Mouse (Mus musculus) right cerebral cortex, adult 2 months (tissue): ENCODE results near the gene Eea1.
A peak's percentile ranks its signal among the peaks of the same experiment; 100 is the strongest.
"Not testable (repeated sequence)": the region's sequence is repeated elsewhere in the genome, so short reads cannot be mapped to it uniquely, and the experiment has no call there.

ENCODE experiments used
- DNase-seq, 2 experiments: peaks; one replicate each; pipeline ENCODE4 v3.0.0; 2021 to 2022; ENCODE audit warnings: low spot score in 2 of 2

The Eea1 gene

GRCm38 (mm10) chr10:95940046-95940900 lies at the start of gene Eea1:
Gene Eea1, plus strand, starts transcription at chr10:95940650.
- peak; percentile 85 to 88 for DNase-seq

- DNase-seq = no peak
These were observed 49.1 kb upstream of the Eea1 start for GRCm38 (mm10) chr10:95891214-95891960.

- DNase-seq = no peak
These were observed 48.3 kb upstream of the Eea1 start for GRCm38 (mm10) chr10:95892132-95892531.

- DNase-seq = no peak
These were observed 47.0 kb upstream of the Eea1 start for GRCm38 (mm10) chr10:95893291-95893932.

- DNase-seq = no peak
These were observed 46.2 kb upstream of the Eea1 start for GRCm38 (mm10) chr10:95894036-95894855.

- DNase-seq = peak; percentile 73 to 76
These were observed 45.5 kb upstream of the Eea1 start for GRCm38 (mm10) chr10:95894856-95895386.

GRCm38 (mm10) chr10:95898471-95899154 lies 41.8 kb upstream of the Eea1 start:
- DNase-seq = peak; percentile 29 to 41

GRCm38 (mm10) chr10:95904668-95905067 lies 35.8 kb upstream of the Eea1 start:
- no peak for DNase-seq

- peak in 1 of 2 experiments; percentile 47 for DNase-seq
These were observed 31.1 kb upstream of the Eea1 start for GRCm38 (mm10) chr10:95909246-95909909.

GRCm38 (mm10) chr10:95911016-95911415 lies 29.4 kb upstream of the Eea1 start:
- peak in 1 of 2 experiments; percentile 47 for DNase-seq

GRCm38 (mm10) chr10:95914434-95915174 lies 25.8 kb upstream of the Eea1 start:
- no peak for DNase-seq

GRCm38 (mm10) chr10:95918716-95919115 lies 21.7 kb upstream of the Eea1 start:
- no peak for DNase-seq

GRCm38 (mm10) chr10:95923263-95924217 lies 16.9 kb upstream of the Eea1 start:
- DNase-seq = peak in 1 of 2 experiments; percentile 43

GRCm38 (mm10) chr10:95933631-95934030 lies 6.8 kb upstream of the Eea1 start:
- not testable (repeated sequence) for DNase-seq

GRCm38 (mm10) chr10:95940901-95941767 lies 684 bp downstream of the Eea1 start:
- DNase-seq = peak; percentile 29 to 32

GRCm38 (mm10) chr10:95941768-95942425 lies 1.4 kb downstream of the Eea1 start:
- no peak for DNase-seq

GRCm38 (mm10) chr10:95945086-95945485 lies 4.6 kb downstream of the Eea1 start:
- no peak for DNase-seq
